Mouse (Mus musculus): ENCODE data around the gene Ulk4.

GRCm38 (mm10) chr9:120973026-120973515 lies 303.9 kb downstream of the Ulk4 start:
- TF ChIP-seq CTCF (conservative IDR thresholded peaks at IDR 0.05; ENCODE audit: low read length) = no peak
- TF ChIP-seq NANOG (IDR thresholded peaks at IDR 0.05; ENCODE audit: borderline replicate concordance, low read length) = no peak
- no peak for TF ChIP-seq POU5F1 (IDR thresholded peaks at IDR 0.05; ENCODE audit: borderline replicate concordance, low read length)

Data from E14TG2a.4 (cell line).